Comparison of ENCODE assay signal across 11 mouse cellular contexts in genomic region chr9:35123456-35123803, GRCm38 (mm10). TPM values are rescaled to one million over a fixed set of nuclear protein-coding genes. Genes with fewer than 3 reads are reported as not detected.
A peak's percentile ranks its signal among the peaks of the same experiment; 100 is the strongest.
DNase-seq lines count a peak whose midpoint lies in the region; ATAC-seq and TF ChIP-seq lines count a peak whose summit lies in the region.
"Had no signal": no experiment of that assay in that cellular context is flagged by ENCODE, and none has a peak within 500 bp of the region (broad histone marks: within the 10 kb centered on the region; RNA-seq: fewer than 3 reads in every experiment).

No protein-coding gene starts in this region.

- TF ChIP-seq CTCF in forebrain, postnatal 0 days (IDR thresholded peaks at IDR 0.05; ENCODE audit: low read depth): no peak
- no peak for TF ChIP-seq CTCF in liver, embryonic 14.5 days (IDR thresholded peaks at IDR 0.05; ENCODE audit: low read depth)

- H3K36me3 ChIP-seq in forebrain, postnatal 0 days (ENCODE audit: insufficient read depth): peaks cover 30% of the 10 kb centered on the region
- peaks cover 67% of the 10 kb centered on the region for H3K36me3 ChIP-seq in forebrain, embryonic 10.5 days (replicated peaks)
- H3K36me3 ChIP-seq in megakaryocyte, embryonic 14.5 days (replicated peaks; ENCODE audit: low read length): peaks cover 92% of the 10 kb centered on the region
- peaks cover 41% of the 10 kb centered on the region for H3K36me3 ChIP-seq in liver, embryonic 14.5 days (replicated peaks; ENCODE audit: control insufficient read depth, insufficient read depth, low read depth)
- H3K36me3 ChIP-seq in stomach, embryonic 15.5 days: no peaks in the 10 kb centered on the region
- H3K36me3 ChIP-seq in hindbrain, embryonic 10.5 days: peaks cover 76% of the 10 kb centered on the region

- no peak overlapping the region for H3K4me3 ChIP-seq in forebrain, postnatal 0 days (ENCODE audit: low read depth, low read length)
- H3K4me3 ChIP-seq in forebrain, embryonic 10.5 days: no peak overlapping the region
- H3K4me3 ChIP-seq in megakaryocyte, embryonic 14.5 days (replicated peaks): peak overlapping the region; percentile 77
- H3K4me3 ChIP-seq in liver, embryonic 14.5 days (ENCODE audit: insufficient read depth in 1 of 2, low read depth in 2 of 2, low read length in 2 of 2): no peak overlapping the region
- H3K4me3 ChIP-seq in stomach, embryonic 15.5 days (replicated peaks): no peak overlapping the region
- no peak overlapping the region for H3K4me3 ChIP-seq in hindbrain, embryonic 10.5 days

- no peak overlapping the region for H3K27ac ChIP-seq in forebrain, postnatal 0 days (ENCODE audit: low read depth, low read length)
- H3K27ac ChIP-seq in forebrain, embryonic 10.5 days: no peak overlapping the region
- peak overlapping the region; percentile 98 for H3K27ac ChIP-seq in liver, embryonic 14.5 days
- peak overlapping the region; percentile 37 for H3K27ac ChIP-seq in stomach, embryonic 15.5 days
- no peak overlapping the region for H3K27ac ChIP-seq in hindbrain, embryonic 10.5 days

- no peaks in the 10 kb centered on the region for H3K4me1 ChIP-seq in forebrain, postnatal 0 days (ENCODE audit: insufficient read depth)
- no peaks in the 10 kb centered on the region; the same call in 1 of the 2 replicates for H3K4me1 ChIP-seq in forebrain, embryonic 10.5 days
- H3K4me1 ChIP-seq in megakaryocyte, embryonic 14.5 days: peaks cover 100% of the 10 kb centered on the region
- H3K4me1 ChIP-seq in liver, embryonic 14.5 days (replicated peaks; ENCODE audit: control insufficient read depth in 2 of 2, insufficient read depth in 2 of 2, low read length in 1 of 2): peaks cover 63 to 73% of the 10 kb centered on the region in 2 experiments
- H3K4me1 ChIP-seq in stomach, embryonic 15.5 days: no peaks in the 10 kb centered on the region
- peaks cover 10% of the 10 kb centered on the region; the same call in 1 of the 2 replicates for H3K4me1 ChIP-seq in hindbrain, embryonic 10.5 days (replicated peaks)

- no peak for TF ChIP-seq EP300 in liver, embryonic 14.5 days (IDR thresholded peaks at IDR 0.05; ENCODE audit: low read depth)

- no peak overlapping the region for H3K9ac ChIP-seq in forebrain, postnatal 0 days
- H3K9ac ChIP-seq in liver, embryonic 14.5 days (replicated peaks): peak overlapping the region; percentile 65
- no peak overlapping the region for H3K9ac ChIP-seq in stomach, embryonic 15.5 days

- WGBS in forebrain, postnatal 0 days: 56% methylated on average over 2 of the region's 2 CpGs
- WGBS in forebrain, embryonic 10.5 days: 64% methylated on average over 2 of the region's 2 CpGs
- WGBS in liver, embryonic 14.5 days (ENCODE audit: insufficient replicate concordance): 6% methylated on average over 2 of the region's 2 CpGs
- whole genome bisulfite sequencing in stomach, embryonic 15.5 days: 62% methylated on average over 2 of the region's 2 CpGs
- WGBS in hindbrain, embryonic 10.5 days: 78% methylated on average over 2 of the region's 2 CpGs

- H3K4me2 ChIP-seq in forebrain, postnatal 0 days (ENCODE audit: low read depth): no peak overlapping the region
- H3K4me2 ChIP-seq in liver, embryonic 14.5 days (ENCODE audit: low read depth): peak overlapping the region; percentile 74
- H3K4me2 ChIP-seq in stomach, embryonic 15.5 days: no peak overlapping the region

- no peaks in the 10 kb centered on the region for H3K9me3 ChIP-seq in forebrain, postnatal 0 days (ENCODE audit: low read length)
- H3K9me3 ChIP-seq in forebrain, embryonic 10.5 days: no peaks in the 10 kb centered on the region
- H3K9me3 ChIP-seq in megakaryocyte, embryonic 14.5 days: no peaks in the 10 kb centered on the region
- no peaks in the 10 kb centered on the region for H3K9me3 ChIP-seq in liver, embryonic 14.5 days (ENCODE audit: control insufficient read depth, low read length)
- H3K9me3 ChIP-seq in stomach, embryonic 15.5 days: no peaks in the 10 kb centered on the region
- no peaks in the 10 kb centered on the region for H3K9me3 ChIP-seq in hindbrain, embryonic 10.5 days

- no peak for DNase-seq in forebrain, postnatal 0 days
- DNase-seq in forebrain, embryonic 10.5 days (ENCODE audit: extremely low spot score, low spot score): no peak
- DNase-seq in liver, embryonic 14.5 days (ENCODE audit: low read depth in 3 of 3, low spot score in 3 of 3): peak in 1 of 3 experiments; percentile 40
- no peak for DNase-seq in cerebellum, postnatal 4 days (ENCODE audit: low spot score in 2 of 2)
- no peak for DNase-seq in hindbrain, embryonic 10.5 days (ENCODE audit: low spot score)
- DNase-seq: embryo, embryonic 11 days; kidney, postnatal 10 days had no signal

- H3K27me3 ChIP-seq in forebrain, postnatal 0 days (ENCODE audit: insufficient read depth, low read length): no peaks in the 10 kb centered on the region
- no peaks in the 10 kb centered on the region for H3K27me3 ChIP-seq in forebrain, embryonic 10.5 days (ENCODE audit: poor library complexity, severe bottlenecking)
- no peaks in the 10 kb centered on the region for H3K27me3 ChIP-seq in megakaryocyte, embryonic 14.5 days (replicated peaks)
- no peaks in the 10 kb centered on the region for H3K27me3 ChIP-seq in liver, embryonic 14.5 days (ENCODE audit: control insufficient read depth, insufficient read depth, low read length)
- H3K27me3 ChIP-seq in stomach, embryonic 15.5 days (replicated peaks): no peaks in the 10 kb centered on the region
- H3K27me3 ChIP-seq in hindbrain, embryonic 10.5 days (ENCODE audit: insufficient read depth, poor library complexity, severe bottlenecking): no peaks in the 10 kb centered on the region

- peak; percentile 36; the same call in 1 of the 2 replicates for ATAC-seq in forebrain, postnatal 0 days
- ATAC-seq in megakaryocyte, adult 5-6 weeks (ENCODE audit: poor library complexity, severe bottlenecking): no peak; the same call in 1 of the 2 replicates
- ATAC-seq in liver, embryonic 14.5 days (ENCODE audit: insufficient read depth): peak; percentile 47
- ATAC-seq in stomach, embryonic 15.5 days (ENCODE audit: insufficient read depth, low FRiP score, low read depth): peak; percentile 52
- ATAC-seq: midbrain, embryonic 16.5 days had no signal

RNA-seq across cellular contexts. Expression of gene St3gal4, which starts 4.4 kb away (rescaled TPM):
- total RNA-seq in forebrain, postnatal 0 days (2014; rRNA removed): 22.6 and 23.5 TPM in 2 replicates
- 16.1 and 18.2 TPM in 2 replicates for polyA plus RNA-seq in forebrain, postnatal 0 days (2015; fragmentation: Nextera tagmentation; extraction: Ambion mirVana)
- 14.5 and 15.0 TPM in 2 replicates for polyA plus RNA-seq in forebrain, embryonic 10.5 days (2016; fragmentation: Nextera tagmentation; extraction: Ambion mirVana)
- polyA plus RNA-seq in megakaryocyte, embryonic 14.5 days (2012; ENCODE audit: insufficient read depth, low replicate concordance): 13.7 and 16.5 TPM in 2 replicates
- total RNA-seq in megakaryocyte, adult 5-6 weeks (2015): 53.1 and 53.4 TPM in 2 replicates
- 49.6 and 57.4 TPM in 2 replicates for total RNA-seq in megakaryocyte, adult 5-6 weeks (2017)
- 4.6 and 6.0 TPM in 2 replicates for polyA plus RNA-seq in liver, embryonic 14.5 days (2012; rRNA removed)
- 17.8 and 19.2 TPM in 2 replicates for polyA plus RNA-seq in liver, embryonic 14.5 days (2014; fragmentation: Nextera tagmentation; extraction: Ambion mirVana)
- 45.7 and 59.4 TPM in 2 replicates for polyA plus RNA-seq in stomach, embryonic 15.5 days (2015; fragmentation: Nextera tagmentation; extraction: Ambion mirVana)
- polyA plus RNA-seq in hindbrain, embryonic 10.5 days (2016; fragmentation: Nextera tagmentation; extraction: Ambion mirVana): 10.3 and 11.5 TPM in 2 replicates

RNA-seq across cellular contexts. Expression of gene Dcps, which starts 52.4 kb away (rescaled TPM):
- total RNA-seq in forebrain, postnatal 0 days (2014; rRNA removed): 48.5 and 61.6 TPM in 2 replicates
- 63.5 and 63.6 TPM in 2 replicates for polyA plus RNA-seq in forebrain, postnatal 0 days (2015; fragmentation: Nextera tagmentation; extraction: Ambion mirVana)
- polyA plus RNA-seq in forebrain, embryonic 10.5 days (2016; fragmentation: Nextera tagmentation; extraction: Ambion mirVana): 106 and 113 TPM in 2 replicates
- 78.0 and 88.3 TPM in 2 replicates for polyA plus RNA-seq in megakaryocyte, embryonic 14.5 days (2012; ENCODE audit: insufficient read depth, low replicate concordance)
- 32.2 and 41.6 TPM in 2 replicates for total RNA-seq in megakaryocyte, adult 5-6 weeks (2015)
- 33.7 and 38.0 TPM in 2 replicates for total RNA-seq in megakaryocyte, adult 5-6 weeks (2017)
- 36.5 and 38.6 TPM in 2 replicates for polyA plus RNA-seq in liver, embryonic 14.5 days (2012; rRNA removed)
- 48.0 and 50.4 TPM in 2 replicates for polyA plus RNA-seq in liver, embryonic 14.5 days (2014; fragmentation: Nextera tagmentation; extraction: Ambion mirVana)
- polyA plus RNA-seq in stomach, embryonic 15.5 days (2015; fragmentation: Nextera tagmentation; extraction: Ambion mirVana): 77.7 and 82.4 TPM in 2 replicates
- 99.8 and 101 TPM in 2 replicates for polyA plus RNA-seq in hindbrain, embryonic 10.5 days (2016; fragmentation: Nextera tagmentation; extraction: Ambion mirVana)

Comparison
In these comparisons a context has a peak if more than half of its experiments do, and no peak if none do; other contexts are left out.
1. H3K27ac ChIP-seq: peak in liver, embryonic 14.5 days (single experiment) and stomach, embryonic 15.5 days (single experiment); none in forebrain, postnatal 0 days (single experiment), forebrain, embryonic 10.5 days (single experiment) and hindbrain, embryonic 10.5 days (single experiment).